Mouse (Mus musculus): ENCODE measurements around the gene Tmem178. TPM values are rescaled to one million over a fixed set of nuclear protein-coding genes. Genes with fewer than 3 reads are reported as not detected.

Gene Tmem178
- polyA plus RNA-seq (2017; shearing (Covaris generic)) = not detected

GRCm38 (mm10) chr17:80944530-80945198 lies at the start of gene Tmem178:
Tmem178 (plus strand) TSS chr17:80944632.

Other genes starting within 250 kb of the Tmem178 start
- gene Map4k3, start 216.1 kb upstream of the Tmem178 start, polyA plus RNA-seq (2017; shearing (Covaris generic)) = 15.3 TPM
- gene Thumpd2, start 120.5 kb downstream of the Tmem178 start, polyA plus RNA-seq (2017; shearing (Covaris generic)) = 11.7 TPM